In the genomic region with DNA sequence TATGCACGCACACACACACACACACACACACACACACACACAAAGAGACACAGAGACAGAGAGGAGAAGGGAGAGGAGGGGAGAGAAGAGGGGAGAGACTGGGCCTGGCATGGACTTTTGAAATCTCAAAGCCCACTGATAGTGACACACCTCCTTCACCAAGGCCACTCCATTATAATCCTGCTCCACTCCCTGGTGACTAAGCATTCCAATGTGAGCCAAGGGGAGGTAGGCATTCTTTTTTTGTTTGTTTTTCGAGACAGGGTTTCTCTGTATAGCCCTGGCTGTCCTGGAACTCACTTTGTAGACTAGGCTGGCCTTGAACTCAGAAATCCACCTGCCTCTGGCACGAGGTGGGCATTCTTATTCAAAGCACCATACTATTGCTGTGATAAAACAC, we compare ENCODE assay signal across 10 mouse cellular contexts. TPM values are rescaled to one million over a fixed set of nuclear protein-coding genes. Genes with fewer than 3 reads are reported as not detected.
"Had no signal": no experiment of that assay in that cellular context is flagged by ENCODE, and none has a peak within 500 bp of the region (broad histone marks: within the 10 kb centered on the region; RNA-seq: fewer than 3 reads in every experiment).

No protein-coding gene starts in this region.

RNA-seq across cellular contexts. Expression of a gene that starts 7.9 kb away (rescaled TPM):
- total RNA-seq: layer of hippocampus, postnatal 25 days; left cerebral cortex, adult 2 months; left cerebral cortex, postnatal 14 days; megakaryocyte-erythroid progenitor cell, adult 5-6 weeks had no signal
- polyA plus RNA-seq: limb, embryonic 10.5 days; liver, embryonic 11.5 days; liver, embryonic 15.5 days; midbrain, embryonic 12.5 days; midbrain, embryonic 16.5 days; neural tube, embryonic 14.5 days had no signal
